Mouse (Mus musculus): ENCODE results near the gene Cops4. TPM values are rescaled to one million over a fixed set of nuclear protein-coding genes. Genes with fewer than 3 reads are reported as not detected.
A peak's percentile ranks its signal among the peaks of the same experiment; 100 is the strongest.

The Cops4 gene
- 258 and 263 TPM in 2 replicates for polyA plus RNA-seq (2014; fragmentation: Nextera tagmentation; extraction: Ambion mirVana)

DNA sequence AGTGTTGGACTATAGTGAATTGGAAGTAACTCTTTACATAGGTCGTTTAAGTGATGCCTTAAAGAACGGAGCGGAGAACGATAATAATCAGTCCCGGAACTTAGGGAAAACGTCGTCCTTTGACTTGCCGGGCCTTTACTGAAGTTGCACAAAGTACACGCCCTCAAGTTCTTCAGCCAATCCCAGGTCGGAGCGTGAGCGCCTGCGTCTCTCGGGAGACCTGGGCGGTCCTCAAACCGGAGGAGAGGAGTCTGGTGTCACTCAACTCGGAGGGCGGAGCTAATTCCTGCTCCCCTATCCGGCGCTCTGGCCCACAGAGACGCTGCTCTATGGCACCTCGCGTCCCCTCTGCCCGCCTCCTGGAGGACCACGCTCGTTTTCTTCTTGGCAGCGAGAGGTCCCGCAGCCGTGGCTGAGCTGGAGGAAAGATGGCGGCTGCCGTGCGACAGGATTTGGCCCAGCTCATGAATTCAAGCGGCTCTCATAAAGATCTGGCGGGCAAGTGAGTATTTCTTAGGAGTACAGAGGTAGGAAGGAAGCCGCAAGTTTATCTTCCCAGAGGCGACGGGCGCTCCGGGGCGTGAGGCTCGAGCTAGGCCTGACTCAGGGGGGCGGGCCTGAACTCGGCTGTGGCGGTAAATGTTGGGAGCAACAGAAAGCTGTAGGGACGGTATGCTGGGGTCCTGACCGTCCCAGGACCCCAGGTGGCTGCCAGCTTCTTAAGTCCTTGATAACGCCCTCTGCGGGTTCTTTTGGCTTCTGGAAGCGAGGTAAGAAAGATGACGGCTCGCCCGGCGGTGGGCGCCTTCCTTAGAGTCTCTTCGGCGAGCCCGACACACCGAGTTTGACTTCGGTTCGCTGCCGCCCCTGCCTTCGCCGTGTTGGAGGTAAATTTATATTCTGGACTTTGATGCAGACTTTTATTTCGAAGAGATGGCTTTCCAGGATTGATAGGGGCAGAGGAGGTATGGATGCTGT, at the start of gene Cops4:
Gene Cops4 (plus strand): TSS at position 261 of the 978 bp plus-strand sequence.
- DNase-seq (ENCODE audit: low spot score), result peak; percentile 99

DNA sequence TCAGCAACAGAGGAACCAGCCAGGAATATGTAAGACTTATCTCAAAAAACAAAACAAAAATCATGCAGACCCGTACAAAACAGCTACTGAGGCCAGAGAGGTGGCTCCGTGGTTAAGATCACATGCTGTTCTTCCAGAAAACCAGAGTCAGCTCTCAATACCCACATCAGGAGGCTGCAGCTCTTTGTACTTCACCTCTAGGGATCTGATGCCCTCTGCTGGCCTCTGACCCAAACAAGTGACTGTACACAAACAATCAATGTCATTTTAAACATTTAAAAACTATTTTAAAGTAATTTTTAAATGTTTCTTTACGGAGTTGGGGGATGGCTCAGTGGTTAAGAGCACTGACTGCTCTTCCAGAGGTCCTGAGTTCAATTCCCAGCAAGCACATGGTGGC, 41.8 kb upstream of the Cops4 start:
- no peak for DNase-seq (ENCODE audit: low spot score)
- H3K4me1 ChIP-seq (ENCODE audit: control insufficient read depth, insufficient read depth, low read length), result no peaks in the 10 kb centered on the region
- no peak overlapping the region for H3K9ac ChIP-seq (replicated peaks; ENCODE audit: low read length)
- no peak for ATAC-seq (replicated peaks; ENCODE audit: insufficient number of reproducible peaks, low FRiP score, low TSS enrichment, low read depth)
- H3K27ac ChIP-seq (replicated peaks; ENCODE audit: low read depth, low read length), result no peak overlapping the region
- no peaks in the 10 kb centered on the region for H3K9me3 ChIP-seq (replicated peaks; ENCODE audit: control insufficient read depth, low read length)
- H3K36me3 ChIP-seq (replicated peaks; ENCODE audit: control insufficient read depth, insufficient read depth, low read depth, low read length), result no peaks in the 10 kb centered on the region
- H3K4me2 ChIP-seq (ENCODE audit: low read depth, low read length), result no peak overlapping the region
- no peak overlapping the region for H3K4me3 ChIP-seq (ENCODE audit: low read depth, low read length)
- WGBS, result 77% methylated on average over 3 of the region's 3 CpGs
- no peaks in the 10 kb centered on the region for H3K27me3 ChIP-seq (ENCODE audit: control insufficient read depth, insufficient read depth, low read length)

More for the DNA sequence above, at the start of gene Cops4:
- Histone ChIP-seq H3K9me3 (replicated peaks; ENCODE audit: control insufficient read depth, low read length) (no peaks in the 10 kb centered on the region), H3K4me3 (ENCODE audit: low read depth, low read length) (peak within 1 kb of the TSS; percentile 76), H3K27me3 (ENCODE audit: control insufficient read depth, insufficient read depth, low read length) (no peaks in the 10 kb centered on the region), H3K27ac (replicated peaks; ENCODE audit: low read depth, low read length) (peak within 1 kb of the TSS; percentile 52; the same call in 1 of the 2 replicates), H3K4me1 (ENCODE audit: control insufficient read depth, insufficient read depth, low read length) (no peaks in the 10 kb centered on the region), H3K9ac (replicated peaks; ENCODE audit: low read length) (peak within 1 kb of the TSS; percentile 94), H3K36me3 (replicated peaks; ENCODE audit: control insufficient read depth, insufficient read depth, low read depth, low read length) (no peaks in the 10 kb centered on the region), H3K4me2 (ENCODE audit: low read depth, low read length) (peak within 1 kb of the TSS; percentile 59)
- ATAC-seq (replicated peaks; ENCODE audit: insufficient number of reproducible peaks, low FRiP score, low TSS enrichment, low read depth), result peak; percentile 100
- WGBS, result under 1% methylated on average over 63 of the region's 64 CpGs

DNA sequence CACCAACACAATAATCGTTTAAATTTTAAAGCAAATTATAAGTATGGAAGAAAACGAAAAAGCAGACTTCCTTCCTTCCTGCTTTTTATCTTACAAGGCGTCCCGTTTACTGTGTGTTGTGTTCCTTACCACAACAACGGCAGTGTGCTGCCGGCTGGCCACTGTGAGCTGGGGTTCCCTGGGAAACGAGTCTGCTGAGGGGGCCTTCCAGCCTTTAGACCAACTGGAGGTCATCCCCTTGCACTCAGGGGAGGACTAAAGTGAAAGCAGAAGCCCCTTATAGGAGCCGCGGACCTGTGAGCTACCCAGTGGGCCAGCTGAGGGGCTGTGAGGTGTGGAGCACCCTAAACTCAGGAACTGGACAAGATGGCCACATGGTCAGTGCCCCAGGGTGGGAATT, 40.5 kb upstream of the Cops4 start:
- Histone ChIP-seq H3K27ac (replicated peaks; ENCODE audit: low read depth, low read length) (no peak overlapping the region), H3K36me3 (replicated peaks; ENCODE audit: control insufficient read depth, insufficient read depth, low read depth, low read length) (no peaks in the 10 kb centered on the region)
- no peak for ATAC-seq (replicated peaks; ENCODE audit: insufficient number of reproducible peaks, low FRiP score, low TSS enrichment, low read depth)

DNA sequence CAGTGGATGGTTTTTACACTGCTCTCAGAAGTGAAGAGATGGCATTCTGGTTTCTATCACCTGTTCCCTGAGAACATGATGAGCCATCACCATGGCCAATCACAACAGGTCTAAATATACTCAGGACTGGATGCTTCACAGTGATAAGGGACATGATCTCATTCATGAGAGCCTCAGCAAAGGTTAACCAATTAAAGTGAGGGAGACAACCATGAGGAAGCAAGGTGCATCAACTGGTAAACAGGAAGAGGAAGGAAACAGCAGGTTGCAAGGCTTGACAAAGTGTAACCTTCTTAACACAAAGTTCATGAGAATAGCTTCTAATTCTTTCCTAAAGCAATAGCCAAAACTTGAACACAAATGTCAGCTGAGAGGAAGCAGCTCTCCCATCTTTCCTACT, 34.5 kb upstream of the Cops4 start:
- Histone ChIP-seq H3K4me1 (ENCODE audit: control insufficient read depth, insufficient read depth, low read length) (no peaks in the 10 kb centered on the region), H3K4me3 (ENCODE audit: low read depth, low read length) (no peak overlapping the region), H3K36me3 (replicated peaks; ENCODE audit: control insufficient read depth, insufficient read depth, low read depth, low read length) (no peaks in the 10 kb centered on the region), H3K9ac (replicated peaks; ENCODE audit: low read length) (no peak overlapping the region), H3K27ac (replicated peaks; ENCODE audit: low read depth, low read length) (no peak overlapping the region), H3K9me3 (replicated peaks; ENCODE audit: control insufficient read depth, low read length) (no peaks in the 10 kb centered on the region), H3K27me3 (ENCODE audit: control insufficient read depth, insufficient read depth, low read length) (no peaks in the 10 kb centered on the region), H3K4me2 (ENCODE audit: low read depth, low read length) (no peak overlapping the region)
- no peak for ATAC-seq (replicated peaks; ENCODE audit: insufficient number of reproducible peaks, low FRiP score, low TSS enrichment, low read depth)
- no peak for DNase-seq (ENCODE audit: low spot score)

More for the DNA sequence above, 40.5 kb upstream of the Cops4 start:
- Histone ChIP-seq H3K27me3 (ENCODE audit: control insufficient read depth, insufficient read depth, low read length) (no peaks in the 10 kb centered on the region), H3K4me1 (ENCODE audit: control insufficient read depth, insufficient read depth, low read length) (no peaks in the 10 kb centered on the region), H3K4me2 (ENCODE audit: low read depth, low read length) (no peak overlapping the region), H3K9me3 (replicated peaks; ENCODE audit: control insufficient read depth, low read length) (no peaks in the 10 kb centered on the region), H3K9ac (replicated peaks; ENCODE audit: low read length) (no peak overlapping the region), H3K4me3 (ENCODE audit: low read depth, low read length) (no peak overlapping the region)
- WGBS, result 89% methylated on average over 9 of the region's 9 CpGs
- DNase-seq (ENCODE audit: low spot score), result no peak

DNA sequence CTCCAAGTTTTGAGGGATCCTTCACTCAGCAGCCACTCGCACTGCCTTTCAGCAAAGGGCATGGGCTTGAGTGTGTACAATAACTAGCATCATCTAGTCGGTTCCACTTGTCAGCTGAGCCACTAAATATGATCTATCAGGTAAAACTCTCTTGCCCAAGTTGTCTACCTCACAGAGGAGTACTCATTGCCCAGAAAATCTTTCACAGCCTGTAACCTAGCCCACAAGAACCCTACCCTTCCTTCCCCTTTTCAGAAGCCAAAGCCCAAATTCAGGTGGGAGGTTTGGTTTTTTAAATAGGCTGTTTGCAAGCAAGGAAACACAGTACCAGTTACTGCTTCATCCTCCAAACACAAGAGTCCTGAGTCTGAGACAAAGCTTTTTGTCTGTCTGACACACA, 31.0 kb upstream of the Cops4 start:
- Histone ChIP-seq H3K27me3 (ENCODE audit: control insufficient read depth, insufficient read depth, low read length) (no peaks in the 10 kb centered on the region), H3K27ac (replicated peaks; ENCODE audit: low read depth, low read length) (no peak overlapping the region), H3K4me2 (ENCODE audit: low read depth, low read length) (no peak overlapping the region), H3K36me3 (replicated peaks; ENCODE audit: control insufficient read depth, insufficient read depth, low read depth, low read length) (no peaks in the 10 kb centered on the region), H3K4me1 (ENCODE audit: control insufficient read depth, insufficient read depth, low read length) (no peaks in the 10 kb centered on the region), H3K4me3 (ENCODE audit: low read depth, low read length) (no peak overlapping the region), H3K9ac (replicated peaks; ENCODE audit: low read length) (no peak overlapping the region), H3K9me3 (replicated peaks; ENCODE audit: control insufficient read depth, low read length) (no peaks in the 10 kb centered on the region)
- no peak for DNase-seq (ENCODE audit: low spot score)
- no peak for ATAC-seq (replicated peaks; ENCODE audit: insufficient number of reproducible peaks, low FRiP score, low TSS enrichment, low read depth)
- 77% methylated on average over 2 of the region's 2 CpGs for WGBS

DNA sequence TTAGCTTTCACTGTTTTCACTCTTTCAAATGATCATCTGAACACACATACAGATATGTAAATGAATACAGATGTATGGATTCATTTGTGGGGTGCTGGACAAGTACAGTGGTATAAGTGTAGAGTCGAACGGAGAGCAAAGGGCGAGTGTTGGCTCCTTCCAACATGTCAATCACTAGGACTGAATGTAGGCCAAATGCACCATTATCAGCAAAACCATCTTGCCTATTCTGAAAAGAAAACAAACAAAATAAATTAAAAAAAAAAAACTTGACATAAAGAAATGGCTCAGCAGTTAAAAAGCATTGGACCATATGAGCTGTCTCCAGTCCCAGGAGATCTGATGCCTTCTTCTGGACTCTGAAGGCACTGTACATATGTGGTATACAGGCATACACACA, 29.9 kb upstream of the Cops4 start:
- Histone ChIP-seq H3K4me3 (ENCODE audit: low read depth, low read length) (no peak overlapping the region), H3K9ac (replicated peaks; ENCODE audit: low read length) (no peak overlapping the region), H3K27ac (replicated peaks; ENCODE audit: low read depth, low read length) (no peak overlapping the region), H3K4me1 (ENCODE audit: control insufficient read depth, insufficient read depth, low read length) (no peaks in the 10 kb centered on the region), H3K9me3 (replicated peaks; ENCODE audit: control insufficient read depth, low read length) (no peaks in the 10 kb centered on the region), H3K27me3 (ENCODE audit: control insufficient read depth, insufficient read depth, low read length) (no peaks in the 10 kb centered on the region), H3K36me3 (replicated peaks; ENCODE audit: control insufficient read depth, insufficient read depth, low read depth, low read length) (no peaks in the 10 kb centered on the region), H3K4me2 (ENCODE audit: low read depth, low read length) (no peak overlapping the region)
- 91% methylated on average over 3 of the region's 3 CpGs for WGBS
- no peak for ATAC-seq (replicated peaks; ENCODE audit: insufficient number of reproducible peaks, low FRiP score, low TSS enrichment, low read depth)
- no peak for DNase-seq (ENCODE audit: low spot score)

DNA sequence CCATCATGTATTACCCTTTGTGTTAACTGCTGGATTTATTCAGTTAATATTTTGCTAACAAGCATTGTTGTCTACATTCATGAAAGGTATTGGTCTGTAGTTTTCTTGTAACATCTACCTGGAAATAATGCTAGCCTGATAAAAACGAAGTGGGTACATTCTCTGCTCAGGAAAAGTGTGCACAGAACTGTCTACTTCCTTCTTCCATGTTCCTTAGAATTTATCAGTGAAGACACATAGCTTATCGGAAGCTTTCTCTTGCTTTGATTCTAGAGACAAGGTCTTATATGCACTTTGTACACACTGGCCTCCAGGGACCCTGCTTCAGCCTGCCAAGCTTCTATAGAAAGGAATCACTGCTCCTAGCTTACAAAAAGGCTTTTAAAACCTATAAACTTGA, 28.8 kb upstream of the Cops4 start:
- no peak for ATAC-seq (replicated peaks; ENCODE audit: insufficient number of reproducible peaks, low FRiP score, low TSS enrichment, low read depth)
- Histone ChIP-seq H3K4me2 (ENCODE audit: low read depth, low read length) (no peak overlapping the region), H3K9me3 (replicated peaks; ENCODE audit: control insufficient read depth, low read length) (no peaks in the 10 kb centered on the region), H3K27me3 (ENCODE audit: control insufficient read depth, insufficient read depth, low read length) (no peaks in the 10 kb centered on the region), H3K9ac (replicated peaks; ENCODE audit: low read length) (no peak overlapping the region), H3K36me3 (replicated peaks; ENCODE audit: control insufficient read depth, insufficient read depth, low read depth, low read length) (no peaks in the 10 kb centered on the region), H3K27ac (replicated peaks; ENCODE audit: low read depth, low read length) (no peak overlapping the region), H3K4me1 (ENCODE audit: control insufficient read depth, insufficient read depth, low read length) (no peaks in the 10 kb centered on the region), H3K4me3 (ENCODE audit: low read depth, low read length) (no peak overlapping the region)
- 80% methylated on average over 2 of the region's 2 CpGs for WGBS
- DNase-seq (ENCODE audit: low spot score), result no peak

DNA sequence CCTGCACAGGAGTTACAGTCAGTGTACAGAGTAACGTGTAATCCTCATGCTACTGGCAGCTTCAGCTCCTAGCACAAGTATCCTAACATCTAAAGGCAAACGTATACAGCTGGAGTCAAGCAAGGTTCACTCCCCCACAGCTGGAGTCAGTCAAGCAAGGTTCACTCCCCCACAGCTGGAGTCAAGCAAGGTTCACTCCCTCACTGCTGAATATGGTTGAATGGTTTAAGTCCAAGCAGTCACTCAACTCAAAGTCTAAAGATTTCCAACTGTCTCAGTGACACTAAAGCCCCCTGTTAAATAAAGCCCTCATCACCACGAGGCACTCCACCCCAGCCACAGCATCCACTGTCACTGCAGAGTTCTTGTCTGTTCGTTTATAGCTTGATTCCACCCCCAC, 26.4 kb upstream of the Cops4 start:
- H3K4me2 ChIP-seq (ENCODE audit: low read depth, low read length), result no peak overlapping the region
- H3K36me3 ChIP-seq (replicated peaks; ENCODE audit: control insufficient read depth, insufficient read depth, low read depth, low read length), result no peaks in the 10 kb centered on the region
- no peaks in the 10 kb centered on the region for H3K9me3 ChIP-seq (replicated peaks; ENCODE audit: control insufficient read depth, low read length)
- no peak overlapping the region for H3K9ac ChIP-seq (replicated peaks; ENCODE audit: low read length)
- no peaks in the 10 kb centered on the region for H3K4me1 ChIP-seq (ENCODE audit: control insufficient read depth, insufficient read depth, low read length)
- H3K27ac ChIP-seq (replicated peaks; ENCODE audit: low read depth, low read length), result no peak overlapping the region
- no peak overlapping the region for H3K4me3 ChIP-seq (ENCODE audit: low read depth, low read length)
- ATAC-seq (replicated peaks; ENCODE audit: insufficient number of reproducible peaks, low FRiP score, low TSS enrichment, low read depth) (no peak), DNase-seq (ENCODE audit: low spot score) (no peak)
- 62% methylated on average over 4 of the region's 4 CpGs for WGBS
- no peaks in the 10 kb centered on the region for H3K27me3 ChIP-seq (ENCODE audit: control insufficient read depth, insufficient read depth, low read length)
